Mouse (Mus musculus): ENCODE measurements around the gene Gosr1. TPM values are rescaled to one million over a fixed set of nuclear protein-coding genes. Genes with fewer than 3 reads are reported as not detected.
"Not testable (repeated sequence)": the region's sequence is repeated elsewhere in the genome, so short reads cannot be mapped to it uniquely, and the experiment has no call there.

Gosr1 gene
- total RNA-seq, 4 experiments from 2014 or later = 57.9 to 78.0 (median 74.5) TPM

DNA sequence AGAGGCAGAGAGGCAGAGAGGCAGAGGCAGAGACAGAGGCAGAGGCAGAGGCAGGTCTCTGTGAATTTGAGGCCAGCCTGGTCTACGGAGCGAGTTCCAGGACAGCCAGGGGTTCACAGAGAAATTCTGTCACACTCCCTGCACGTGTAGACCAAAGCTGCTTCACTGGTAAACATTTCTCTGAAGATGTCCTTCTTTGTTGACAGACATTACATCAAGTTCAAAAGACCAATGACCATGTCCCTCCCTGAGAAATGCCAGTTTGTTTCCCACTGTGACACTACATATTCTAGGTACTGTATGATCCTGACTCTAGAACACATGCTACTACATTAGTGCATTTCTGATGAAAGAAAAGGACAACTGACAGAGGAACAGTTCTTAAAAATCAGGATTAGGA lies 32.7 kb downstream of the Gosr1 start:
- no peak for DNase-seq

DNA sequence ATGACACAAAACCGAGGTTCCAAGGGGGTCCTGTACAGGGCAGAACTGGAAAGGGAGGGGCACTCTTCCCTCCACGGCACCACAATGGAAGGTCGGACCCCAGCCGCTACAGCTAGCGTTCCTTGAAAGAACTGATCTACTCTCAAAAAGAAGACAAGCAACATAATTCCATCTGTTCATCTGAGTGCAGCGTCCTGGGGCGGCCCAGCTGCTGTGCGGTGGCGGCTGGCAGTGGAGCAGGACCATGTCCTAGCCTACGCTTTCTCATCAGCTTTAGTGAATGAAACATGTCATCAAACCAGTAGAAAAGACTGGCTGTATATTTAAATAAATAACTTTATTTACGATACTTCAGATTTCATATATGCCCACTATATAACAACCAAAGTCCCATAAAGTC lies 35.3 kb downstream of the Gosr1 start:
- no peak for DNase-seq

DNA sequence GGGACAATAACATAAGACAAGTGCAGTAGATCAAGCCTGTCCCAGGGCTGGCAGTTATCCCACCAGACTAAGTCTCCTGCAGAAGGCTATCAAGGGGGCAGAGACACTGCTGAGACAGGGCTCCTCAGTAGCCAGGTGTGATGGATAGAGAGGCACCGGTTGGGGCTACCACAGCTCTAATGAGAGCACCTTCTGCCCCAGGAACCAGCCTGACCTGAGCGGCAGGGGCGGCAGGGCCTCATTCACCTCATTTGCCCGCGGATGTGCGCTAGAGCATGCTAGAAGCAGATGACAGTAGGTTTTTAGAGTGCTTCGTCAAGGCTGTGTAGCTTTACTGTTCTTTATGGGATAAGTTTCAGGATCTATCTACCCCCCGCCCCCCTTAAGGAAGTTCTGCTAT lies 39.5 kb downstream of the Gosr1 start:
- no peak for DNase-seq

DNA sequence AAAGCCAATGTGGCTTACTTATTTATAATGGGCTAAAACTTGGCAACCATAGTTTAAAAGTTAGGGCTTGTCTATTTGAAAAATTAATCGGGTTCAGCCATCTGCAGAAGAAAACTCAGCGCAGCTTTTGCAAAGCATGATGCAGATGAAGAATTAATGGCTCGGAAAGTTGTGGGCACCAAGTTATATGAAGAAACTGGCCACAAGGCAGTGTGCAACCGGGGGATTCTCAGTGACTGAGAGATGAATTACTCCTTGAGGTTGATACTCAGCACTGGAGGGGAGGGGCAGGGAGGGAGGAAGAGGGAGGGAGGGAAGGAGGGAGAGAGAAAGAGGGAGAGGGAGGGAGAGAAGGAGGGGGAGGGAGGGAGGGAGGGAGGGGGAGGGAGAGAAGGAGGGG lies 46.4 kb downstream of the Gosr1 start:
- no peak for DNase-seq

DNA sequence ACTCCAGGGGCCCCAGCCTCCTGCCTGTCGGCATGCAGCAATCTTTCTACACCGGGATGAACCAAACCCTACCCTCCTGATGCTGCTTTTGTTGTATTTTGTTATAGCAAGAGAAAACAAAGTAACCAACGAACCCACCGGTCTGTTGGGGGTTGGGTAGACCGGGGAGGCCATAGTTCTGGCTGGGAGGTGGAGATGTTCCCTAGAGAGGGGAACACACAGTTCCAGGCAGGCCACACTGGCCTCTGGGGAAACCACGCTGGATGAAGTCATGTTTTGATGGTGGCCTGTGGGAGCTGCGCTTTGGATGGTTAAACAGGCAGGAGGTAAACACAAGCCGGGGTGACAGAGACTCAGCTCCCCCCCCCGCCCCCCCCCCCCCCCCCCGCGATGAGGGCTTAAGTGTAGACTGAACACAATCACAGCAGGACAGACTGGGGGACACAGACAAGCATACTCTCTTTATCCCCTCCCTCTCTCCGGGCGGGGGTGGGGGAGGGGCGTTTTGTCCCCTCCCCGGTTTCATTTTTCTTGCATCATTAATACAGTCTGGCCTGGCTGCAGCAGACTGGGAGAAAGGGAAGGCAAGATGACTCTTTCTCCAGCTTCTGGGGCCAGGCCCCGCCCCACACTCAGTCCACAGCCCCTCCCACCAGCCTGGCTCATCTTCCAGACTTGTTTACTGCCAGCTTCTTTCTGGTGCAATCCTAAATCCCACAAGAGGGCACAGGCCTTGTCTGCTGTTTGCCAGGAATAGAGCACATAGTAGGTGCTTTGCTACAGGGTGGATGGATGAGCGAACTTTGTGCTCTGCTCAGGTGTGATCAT lies 53.5 kb downstream of the Gosr1 start:
- peak; percentile 33 for DNase-seq

GRCm38 (mm10) chr11:76708881-76709280 lies 54.5 kb downstream of the Gosr1 start:
- DNase-seq = no peak

- DNase-seq = no peak
Observed at GRCm38 (mm10) chr11:76708066-76708465, 55.3 kb downstream of the Gosr1 start.

GRCm38 (mm10) chr11:76707656-76708055 lies 55.7 kb downstream of the Gosr1 start:
- no peak for DNase-seq

DNA sequence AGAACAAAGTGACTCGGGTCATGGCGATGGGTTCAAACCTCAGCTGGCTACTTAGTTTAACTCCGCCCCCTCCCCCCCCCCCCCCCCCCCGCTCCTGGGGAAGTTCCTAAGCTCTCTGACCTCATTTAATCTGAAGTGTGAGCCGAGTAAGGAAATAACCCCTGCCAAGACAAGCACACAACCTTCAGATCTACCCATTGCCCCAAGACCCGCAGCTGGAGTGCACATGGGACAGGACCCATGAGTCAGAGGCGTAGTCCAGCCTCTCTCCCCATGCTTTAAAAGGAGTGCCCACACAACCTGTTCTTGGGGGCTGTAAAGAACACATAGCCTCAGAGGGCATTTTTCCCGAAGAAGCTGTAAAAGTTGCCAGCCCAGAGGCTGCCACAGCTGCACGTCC lies 63.8 kb downstream of the Gosr1 start:
- no peak for DNase-seq

DNA sequence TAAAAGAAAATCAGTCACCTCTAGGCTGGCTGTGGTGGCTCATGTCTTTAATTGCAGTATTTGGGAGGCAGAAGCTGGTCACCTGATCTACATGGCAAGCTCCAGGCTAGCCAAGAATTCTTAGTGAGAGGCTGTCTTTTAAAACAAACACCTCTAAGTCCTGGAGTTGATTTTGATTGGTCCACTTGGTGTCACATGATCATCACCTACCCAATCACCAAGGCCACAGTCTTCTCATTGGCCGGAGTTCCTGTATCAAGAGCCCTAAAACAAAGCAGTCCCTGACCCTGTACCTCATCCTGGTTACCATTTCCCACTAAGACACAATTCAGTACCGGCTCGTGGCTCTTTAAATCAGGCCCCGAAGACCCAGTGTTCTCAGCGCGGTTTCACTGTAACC lies 67.6 kb downstream of the Gosr1 start:
- DNase-seq = no peak

DNA sequence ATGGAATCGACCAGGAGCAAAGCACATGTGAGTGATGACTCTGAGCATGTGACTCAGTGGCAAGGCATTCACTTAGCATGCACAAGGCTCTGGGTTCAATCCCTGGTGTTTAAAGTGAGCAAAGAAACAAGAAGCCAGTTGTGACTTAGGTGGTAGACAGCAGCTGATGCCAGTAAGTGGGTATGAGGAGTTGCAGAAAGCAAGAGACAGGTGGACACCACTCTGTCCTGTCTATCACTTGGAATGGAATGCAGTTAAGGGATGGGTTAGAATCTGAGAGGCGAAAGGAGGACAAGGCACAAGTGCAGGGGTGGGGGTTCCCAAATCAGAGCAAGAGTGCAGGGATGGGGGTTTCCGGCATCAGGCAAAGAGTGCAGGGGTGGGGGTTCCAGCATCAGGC lies 71.3 kb downstream of the Gosr1 start:
- no peak for DNase-seq

DNA sequence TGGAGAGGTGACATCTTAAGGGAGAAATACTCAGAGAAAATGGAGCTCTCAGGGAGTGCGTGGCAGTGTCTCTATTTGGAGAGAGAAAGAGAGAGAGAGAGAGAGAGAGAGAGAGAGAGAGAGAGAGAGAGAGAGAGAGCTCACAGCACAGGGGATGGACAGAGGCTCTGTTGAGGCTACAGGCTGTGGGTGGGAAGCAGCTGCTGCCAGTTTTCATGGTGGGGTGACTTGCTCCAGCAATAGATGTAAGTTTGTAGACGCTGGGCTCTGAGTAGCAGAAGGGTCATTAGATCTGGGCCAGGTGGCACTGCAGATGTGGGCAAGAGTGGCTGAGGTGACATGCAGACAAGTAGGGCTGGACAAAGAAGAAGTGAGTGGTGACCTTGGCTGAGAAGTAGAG lies 77.8 kb downstream of the Gosr1 start:
- DNase-seq = no peak

- DNase-seq = not testable (repeated sequence)
Observed at GRCm38 (mm10) chr11:76679508-76679907, 83.9 kb downstream of the Gosr1 start, which contains the start of gene Trarg1. Trarg1 (plus strand) TSS chr11:76679808.

Other genes starting within 250 kb of the Gosr1 start
- 100 to 1,000 TPM in 2 of 4 experiments, 10 to 100 TPM in 2; 69.2 to 138 (median 95.9) TPM for gene Abr, start 141.3 kb downstream of the Gosr1 start, total RNA-seq (2022)
- not detected for gene Bhlha9, start 91.1 kb downstream of the Gosr1 start, total RNA-seq (2022)
- gene Trarg1, start 83.8 kb downstream of the Gosr1 start, total RNA-seq (2022) = 10 to 100 TPM; 15.3 to 88.2 (median 29.8) TPM
- 10 to 100 TPM; 35.5 to 54.1 (median 45.7) TPM for gene Cpd, start 83.4 kb upstream of the Gosr1 start, total RNA-seq (2022)
- gene Tmigd1, start 138.6 kb upstream of the Gosr1 start, total RNA-seq (2022) = under 1 TPM; 0.34 to 0.66 (median 0.60) TPM
- gene Blmh, start 161.2 kb upstream of the Gosr1 start, total RNA-seq (2022) = 10 to 100 TPM; 39.2 to 45.7 (median 42.8) TPM
- gene Slc6a4, start 235.0 kb upstream of the Gosr1 start, total RNA-seq (2022) = 10 to 100 TPM; 43.3 to 74.0 (median 65.5) TPM